Mouse (Mus musculus) liver, embryonic 15.5 days (tissue): ENCODE measurements at regions not wholly inside any gene's neighbourhood (a gene's known extent, or its start where the extent isn't known, plus 50 kb on each side); places are given as distances from the start of the nearest gene placed in this dataset.

Experiments used
- ATAC-seq: fragments of 200-750 bp; cut with Nextera tagmentation; 2 replicates; pipeline ENCODE4 v1.8.0; 2017; ENCODE audit warnings: moderate number of reproducible peaks, mild to moderate bottlenecking, moderate library complexity; ENCODE audit not compliant: insufficient read depth
- H3K27ac ChIP-seq: fragments of 300-500 bp; sonication (generic); replicated peaks from 2 replicates; pipeline ENCODE4 v1.5.1; 2015; ENCODE audit warnings: mild to moderate bottlenecking, inconsistent platforms
- H3K27me3 ChIP-seq: fragments of 300-500 bp; sonication (generic); 2 replicates; pipeline ENCODE4 v1.6.1; 2015; ENCODE audit warnings: mild to moderate bottlenecking, inconsistent platforms
- H3K36me3 ChIP-seq: fragments of 300-500 bp; sonication (generic); replicated peaks from 2 replicates; pipeline ENCODE4 v1.6.1; 2015; ENCODE audit warnings: moderate library complexity, mild to moderate bottlenecking, inconsistent platforms
- H3K4me1 ChIP-seq: fragments of 300-500 bp; sonication (generic); replicated peaks from 2 replicates; pipeline ENCODE4 v1.6.1; 2015; ENCODE audit warnings: inconsistent platforms
- H3K4me2 ChIP-seq: fragments of 300-500 bp; sonication (generic); 2 replicates; pipeline ENCODE4 v1.6.1; 2015; ENCODE audit warnings: moderate library complexity, mild to moderate bottlenecking, inconsistent platforms
- H3K4me3 ChIP-seq: fragments of 300-500 bp; sonication (generic); replicated peaks from 2 replicates; pipeline ENCODE4 v1.5.1; 2015; ENCODE audit warnings: mild to moderate bottlenecking, inconsistent platforms
- H3K9ac ChIP-seq: fragments of 300-500 bp; sonication (generic); 2 replicates; pipeline ENCODE4 v1.6.1; 2015; ENCODE audit warnings: moderate library complexity, mild to moderate bottlenecking, inconsistent platforms
- H3K9me3 ChIP-seq: fragments of 300-500 bp; sonication (generic); replicated peaks from 2 replicates; pipeline ENCODE4 v1.6.1; 2016; ENCODE audit warnings: inconsistent platforms
- WGBS: fragments of 180-500 bp; shearing (Covaris S2); methylation state at CpG from one replicate; pipeline ENCODE4 v1.1.7; 2015; ENCODE audit warnings: mixed read lengths; ENCODE audit not compliant: insufficient replicate concordance; 5-methylcytosine and 5-hydroxymethylcytosine counted together

- no peak overlapping the region for H3K4me3 ChIP-seq
- H3K36me3 ChIP-seq = no peaks in the 10 kb centered on the region
- ATAC-seq = no peak
- no peak overlapping the region for H3K27ac ChIP-seq
- H3K9ac ChIP-seq = no peak overlapping the region
- H3K9me3 ChIP-seq = no peaks in the 10 kb centered on the region
- H3K27me3 ChIP-seq = peaks cover 54% of the 10 kb centered on the region
- WGBS = 51% methylated on average over 3 of the region's 3 CpGs
- no peak overlapping the region for H3K4me2 ChIP-seq
- no peaks in the 10 kb centered on the region for H3K4me1 ChIP-seq
Observed at GRCm38 (mm10) chr2:94248948-94249347, 91.2 kb upstream of the Hsd17b12 start.

DNA sequence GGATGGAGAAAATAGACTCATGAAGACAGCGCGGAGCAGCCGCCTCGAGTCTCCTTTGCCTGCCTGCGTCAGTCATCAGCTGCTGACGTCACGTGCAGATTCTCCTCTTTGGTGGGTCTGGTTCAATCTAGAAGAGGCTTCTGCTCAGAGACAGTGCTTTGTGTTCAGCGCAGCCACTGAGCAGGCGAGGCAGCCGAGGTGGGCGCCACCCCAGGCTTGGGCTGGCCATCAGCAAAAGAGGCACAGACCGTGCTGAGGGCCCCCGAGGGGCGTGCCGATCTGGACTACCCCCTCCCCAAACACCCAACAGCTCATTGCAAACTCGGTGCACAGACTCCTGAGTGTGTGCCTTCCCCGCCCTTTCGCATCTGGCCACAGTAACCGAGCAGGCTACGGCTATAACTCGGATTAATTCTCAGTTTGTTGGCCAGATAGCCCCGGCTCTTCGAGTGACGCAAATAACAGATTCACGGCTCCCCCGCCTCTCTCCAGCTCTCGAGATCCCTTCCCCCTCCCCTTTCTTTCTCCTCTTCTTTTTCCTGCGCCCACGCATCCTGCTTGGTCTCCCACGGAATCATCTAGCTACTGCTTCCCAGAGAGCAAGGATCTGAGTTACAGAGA lies 89.2 kb upstream of the Hsd17b12 start:
- Histone ChIP-seq H3K36me3 (no peaks in the 10 kb centered on the region), H3K27ac (no peak overlapping the region), H3K27me3 (peaks cover 74% of the 10 kb centered on the region), H3K4me3 (no peak overlapping the region), H3K4me2 (no peak overlapping the region), H3K9me3 (no peaks in the 10 kb centered on the region), H3K9ac (no peak overlapping the region), H3K4me1 (no peaks in the 10 kb centered on the region; the same call in 1 of the 2 replicates)
- WGBS = 3% methylated on average over 30 of the region's 30 CpGs
- ATAC-seq = no peak

DNA sequence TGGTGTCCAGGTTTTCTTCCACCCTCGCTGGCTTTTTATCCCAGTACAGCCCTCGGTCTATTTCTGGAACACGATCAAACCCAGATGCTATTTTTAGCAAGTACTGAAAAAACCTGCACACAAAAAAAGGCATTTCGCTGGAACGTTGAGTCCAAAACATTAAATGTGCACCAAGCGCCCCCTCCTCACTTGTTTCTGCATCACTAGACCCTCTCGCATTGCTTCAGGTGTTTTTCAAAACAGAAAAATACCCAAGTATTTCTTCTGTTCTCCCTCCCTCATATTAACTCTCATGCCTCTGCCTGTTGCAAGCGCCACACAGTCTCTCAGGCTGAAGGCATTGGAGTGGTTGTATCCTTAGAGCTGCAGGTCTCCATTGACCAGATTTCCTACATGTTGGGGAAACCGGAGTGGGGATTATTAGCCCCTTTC lies 88.4 kb upstream of the Hsd17b12 start:
- no peak overlapping the region for H3K9ac ChIP-seq
- no peak overlapping the region for H3K4me3 ChIP-seq
- no peaks in the 10 kb centered on the region for H3K36me3 ChIP-seq
- H3K9me3 ChIP-seq = no peaks in the 10 kb centered on the region
- no peak overlapping the region for H3K27ac ChIP-seq
- ATAC-seq = no peak
- H3K4me2 ChIP-seq = no peak overlapping the region
- no peaks in the 10 kb centered on the region; the same call in 1 of the 2 replicates for H3K4me1 ChIP-seq
- 36% methylated on average over 9 of the region's 9 CpGs for WGBS
- H3K27me3 ChIP-seq = peaks cover 81% of the 10 kb centered on the region

GRCm38 (mm10) chr2:94245305-94245959 lies 87.7 kb upstream of the Hsd17b12 start:
- Histone ChIP-seq H3K9me3 (no peaks in the 10 kb centered on the region), H3K4me3 (no peak overlapping the region), H3K4me1 (no peaks in the 10 kb centered on the region; the same call in 1 of the 2 replicates), H3K27ac (no peak overlapping the region), H3K27me3 (peaks cover 89% of the 10 kb centered on the region), H3K9ac (no peak overlapping the region), H3K4me2 (no peak overlapping the region), H3K36me3 (no peaks in the 10 kb centered on the region)
- WGBS = 4% methylated on average over 16 of the region's 16 CpGs
- no peak for ATAC-seq

GRCm38 (mm10) chr2:94244140-94244539 lies 86.4 kb upstream of the Hsd17b12 start:
- Histone ChIP-seq H3K9ac (no peak overlapping the region), H3K4me1 (no peaks in the 10 kb centered on the region; the same call in 1 of the 2 replicates), H3K27ac (no peak overlapping the region), H3K4me2 (no peak overlapping the region), H3K36me3 (no peaks in the 10 kb centered on the region), H3K9me3 (no peaks in the 10 kb centered on the region), H3K4me3 (no peak overlapping the region), H3K27me3 (peaks cover 100% of the 10 kb centered on the region)
- ATAC-seq = no peak
- 4% methylated on average over 9 of the region's 9 CpGs for WGBS

- Histone ChIP-seq H3K9ac (no peak overlapping the region), H3K4me2 (no peak overlapping the region; the same call in 1 of the 2 replicates), H3K4me1 (no peaks in the 10 kb centered on the region; the same call in 1 of the 2 replicates), H3K9me3 (no peaks in the 10 kb centered on the region), H3K27me3 (peaks cover 100% of the 10 kb centered on the region), H3K36me3 (no peaks in the 10 kb centered on the region), H3K4me3 (no peak overlapping the region), H3K27ac (no peak overlapping the region)
- no peak for ATAC-seq
- 1% methylated on average over 50 of the region's 50 CpGs for WGBS
Observed at GRCm38 (mm10) chr2:94243053-94243916, 85.5 kb upstream of the Hsd17b12 start.

DNA sequence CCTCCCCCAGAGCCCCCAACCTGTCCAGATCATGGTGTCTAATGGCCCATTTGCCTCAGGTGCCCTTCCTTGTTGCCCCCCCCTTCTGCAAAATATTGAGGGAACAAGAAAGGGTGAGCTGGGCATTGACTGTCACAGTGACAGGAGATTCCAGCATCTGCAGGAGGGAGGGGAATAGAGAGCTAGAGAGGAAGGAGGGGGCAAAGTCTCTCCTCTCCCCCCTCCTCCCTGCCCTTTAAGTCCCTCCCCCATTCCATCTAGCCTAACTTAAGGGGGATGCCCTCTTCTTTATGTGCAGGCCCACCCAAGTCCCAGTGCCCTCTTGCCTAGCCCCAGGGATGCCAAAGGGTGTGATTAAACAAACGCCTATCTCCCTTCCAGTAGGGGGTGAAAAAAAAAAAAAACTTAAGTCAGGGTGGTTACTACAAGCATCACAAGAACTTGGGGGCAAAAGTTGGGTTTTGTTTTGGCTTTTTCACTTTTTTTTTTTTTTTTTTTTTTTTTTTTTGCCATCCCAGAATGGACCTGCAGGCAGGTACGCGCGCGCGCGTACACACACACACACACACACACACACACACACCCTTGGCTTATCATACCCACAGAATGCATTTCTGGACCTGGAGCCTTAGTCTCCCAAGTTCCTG lies 84.8 kb upstream of the Hsd17b12 start:
- Histone ChIP-seq H3K27me3 (peaks cover 98% of the 10 kb centered on the region), H3K9ac (no peak overlapping the region), H3K9me3 (no peaks in the 10 kb centered on the region), H3K4me3 (no peak overlapping the region), H3K36me3 (no peaks in the 10 kb centered on the region), H3K27ac (no peak overlapping the region), H3K4me2 (no peak overlapping the region; the same call in 1 of the 2 replicates), H3K4me1 (no peaks in the 10 kb centered on the region; the same call in 1 of the 2 replicates)
- no peak for ATAC-seq
- under 1% methylated on average over 7 of the region's 7 CpGs for WGBS

GRCm38 (mm10) chr2:94242051-94242397 lies 84.3 kb upstream of the Hsd17b12 start:
- no peak overlapping the region for H3K27ac ChIP-seq
- H3K9ac ChIP-seq = no peak overlapping the region
- no peak overlapping the region for H3K4me2 ChIP-seq
- 8% methylated on average over 4 of the region's 4 CpGs for WGBS
- peaks cover 98% of the 10 kb centered on the region for H3K27me3 ChIP-seq
- ATAC-seq = no peak
- H3K4me1 ChIP-seq = no peaks in the 10 kb centered on the region; the same call in 1 of the 2 replicates
- no peaks in the 10 kb centered on the region for H3K36me3 ChIP-seq
- no peaks in the 10 kb centered on the region for H3K9me3 ChIP-seq
- H3K4me3 ChIP-seq = 0 out of 2 replicates have a peak overlapping the region, but pooled peaks have one; percentile 21

GRCm38 (mm10) chr2:94241301-94242050 lies 83.7 kb upstream of the Hsd17b12 start:
- Histone ChIP-seq H3K4me1 (no peaks in the 10 kb centered on the region; the same call in 1 of the 2 replicates), H3K36me3 (no peaks in the 10 kb centered on the region), H3K4me3 (peak overlapping the region; percentile 21), H3K9ac (no peak overlapping the region), H3K4me2 (peak overlapping the region; percentile 44), H3K27ac (no peak overlapping the region), H3K27me3 (peaks cover 95% of the 10 kb centered on the region), H3K9me3 (no peaks in the 10 kb centered on the region)
- 2% methylated on average over 55 of the region's 55 CpGs for WGBS
- ATAC-seq = no peak

GRCm38 (mm10) chr2:94240411-94240810 lies 82.6 kb upstream of the Hsd17b12 start:
- Histone ChIP-seq H3K4me3 (no peak overlapping the region), H3K9me3 (no peaks in the 10 kb centered on the region), H3K4me2 (no peak overlapping the region), H3K4me1 (no peaks in the 10 kb centered on the region; the same call in 1 of the 2 replicates), H3K27ac (no peak overlapping the region), H3K27me3 (peaks cover 85% of the 10 kb centered on the region), H3K36me3 (no peaks in the 10 kb centered on the region), H3K9ac (no peak overlapping the region)
- no peak for ATAC-seq
- WGBS = 2% methylated on average over 17 of the region's 17 CpGs
